ENCODE assay signal across 8 mouse cellular contexts in the genomic region with DNA sequence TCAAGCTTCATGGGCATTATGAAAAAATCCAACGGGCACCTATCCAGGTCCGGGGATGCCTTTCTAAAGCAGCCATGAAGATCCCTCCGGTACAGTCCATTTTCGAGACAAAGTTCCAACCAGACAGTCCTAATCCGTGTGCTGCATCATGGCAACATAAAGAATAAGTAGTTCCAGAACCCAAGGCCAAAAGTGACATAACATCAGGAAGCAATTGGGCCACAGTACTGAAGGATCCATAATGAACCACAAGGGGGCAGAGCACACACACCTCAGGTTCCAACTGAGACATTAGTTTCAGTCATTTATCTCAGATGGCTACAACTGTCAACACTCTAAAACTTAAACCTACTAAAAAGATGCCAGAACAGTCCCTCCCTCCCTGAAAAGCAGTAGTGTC. TPM values are rescaled to one million over a fixed set of nuclear protein-coding genes. Genes with fewer than 3 reads are reported as not detected.
DNase-seq lines count a peak whose midpoint lies in the region; ATAC-seq and TF ChIP-seq lines count a peak whose summit lies in the region.

No protein-coding gene starts in this region.

- peak; percentile 17; the same call in 1 of the 2 replicates for ATAC-seq in midbrain, embryonic 13.5 days
- no peak for ATAC-seq in midbrain, embryonic 16.5 days
- peak; percentile 88 for ATAC-seq in inflammation-experienced regulatory T-cells, adult 6 months
- peak; percentile 73 for ATAC-seq in lung, embryonic 14.5 days (ENCODE audit: insufficient read depth)
- ATAC-seq in stomach, postnatal 0 days (ENCODE audit: low FRiP score, low TSS enrichment), result peak; percentile 68; the same call in 1 of the 2 replicates

- TF ChIP-seq EP300 in stomach, postnatal 0 days (optimal IDR thresholded peaks at IDR 0.05), result no peak

- H3K27ac ChIP-seq in cerebellum, adult 2 months (ENCODE audit: insufficient read depth, low read length), result no peak overlapping the region
- no peak overlapping the region for H3K27ac ChIP-seq in midbrain, embryonic 13.5 days
- no peak overlapping the region for H3K27ac ChIP-seq in midbrain, embryonic 16.5 days (ENCODE audit: low read length)
- no peak overlapping the region for H3K27ac ChIP-seq in lung, embryonic 14.5 days (ENCODE audit: low read depth)
- no peak overlapping the region for H3K27ac ChIP-seq in stomach, postnatal 0 days (replicated peaks)

- no peak overlapping the region for H3K9ac ChIP-seq in midbrain, embryonic 13.5 days (replicated peaks)
- no peak overlapping the region for H3K9ac ChIP-seq in midbrain, embryonic 16.5 days (ENCODE audit: low read depth, low read length)
- H3K9ac ChIP-seq in lung, embryonic 14.5 days, result no peak overlapping the region
- H3K9ac ChIP-seq in stomach, postnatal 0 days (ENCODE audit: low read length), result no peak overlapping the region

- H3K4me2 ChIP-seq in midbrain, embryonic 13.5 days (replicated peaks), result no peak overlapping the region
- no peak overlapping the region for H3K4me2 ChIP-seq in midbrain, embryonic 16.5 days (ENCODE audit: low read length)
- no peak overlapping the region for H3K4me2 ChIP-seq in lung, embryonic 14.5 days
- H3K4me2 ChIP-seq in stomach, postnatal 0 days (replicated peaks; ENCODE audit: low read depth), result no peak overlapping the region

- peak; percentile 60; the same call in 1 of the 2 replicates for TF ChIP-seq CTCF in cerebellum, adult 2 months (IDR thresholded peaks at IDR 0.05; ENCODE audit: borderline replicate concordance, insufficient read depth, low read depth, low read length)
- TF ChIP-seq CTCF in lung, embryonic 14.5 days (IDR thresholded peaks at IDR 0.05; ENCODE audit: low read depth), result peak; percentile 92
- TF ChIP-seq CTCF in stomach, postnatal 0 days (IDR thresholded peaks at IDR 0.05; ENCODE audit: low read depth), result peak; percentile 94

- H3K36me3 ChIP-seq in midbrain, embryonic 13.5 days, result no peaks in the 10 kb centered on the region; the same call in none of the 2 replicates
- peaks cover 3% of the 10 kb centered on the region; the same call in 1 of the 2 replicates for H3K36me3 ChIP-seq in midbrain, embryonic 16.5 days (ENCODE audit: control insufficient read depth, insufficient read depth, low read length)
- peaks cover 17% of the 10 kb centered on the region for H3K36me3 ChIP-seq in lung, embryonic 14.5 days (ENCODE audit: insufficient read depth)
- no peaks in the 10 kb centered on the region; the same call in 1 of the 2 replicates for H3K36me3 ChIP-seq in stomach, postnatal 0 days (ENCODE audit: control insufficient read depth, insufficient read depth, low read length)

- H3K4me3 ChIP-seq in cerebellum, adult 2 months (replicated peaks; ENCODE audit: insufficient read depth, low read depth, low read length), result no peak overlapping the region
- no peak overlapping the region for H3K4me3 ChIP-seq in midbrain, embryonic 13.5 days (replicated peaks)
- H3K4me3 ChIP-seq in midbrain, embryonic 16.5 days (ENCODE audit: low read depth, low read length), result no peak overlapping the region
- H3K4me3 ChIP-seq in lung, embryonic 14.5 days (ENCODE audit: low read depth, low read length), result no peak overlapping the region
- H3K4me3 ChIP-seq in stomach, postnatal 0 days (ENCODE audit: low read depth, low read length), result no peak overlapping the region

- 68% methylated on average over 5 of the region's 5 CpGs for WGBS in cerebellum, adult 2 months
- 78% methylated on average over 5 of the region's 5 CpGs for WGBS in midbrain, embryonic 13.5 days
- 72% methylated on average over 5 of the region's 5 CpGs for WGBS in midbrain, embryonic 16.5 days
- WGBS in lung, embryonic 14.5 days, result 67% methylated on average over 5 of the region's 5 CpGs
- 57% methylated on average over 5 of the region's 5 CpGs for WGBS in stomach, postnatal 0 days

- peak in 1 of 2 experiments; percentile 35 for DNase-seq in cerebellum, adult 2 months
- no peak for DNase-seq in cerebellum, adult 9-11 months
- peak; percentile 51 for DNase-seq in cerebellum, adult 9-10 months
- DNase-seq in lung, embryonic 14.5 days, result peak; percentile 85
- peak; percentile 53 for DNase-seq in stomach, postnatal 0 days (ENCODE audit: low spot score)

- H3K27me3 ChIP-seq in cerebellum, adult 2 months (ENCODE audit: control insufficient read depth, insufficient read depth, low read length), result no peaks in the 10 kb centered on the region
- no peaks in the 10 kb centered on the region for H3K27me3 ChIP-seq in midbrain, embryonic 13.5 days
- no peaks in the 10 kb centered on the region for H3K27me3 ChIP-seq in midbrain, embryonic 16.5 days (ENCODE audit: control insufficient read depth, insufficient read depth, low read depth, low read length)
- no peaks in the 10 kb centered on the region for H3K27me3 ChIP-seq in lung, embryonic 14.5 days (ENCODE audit: insufficient read depth, low read length)
- no peaks in the 10 kb centered on the region for H3K27me3 ChIP-seq in stomach, postnatal 0 days (ENCODE audit: control insufficient read depth, insufficient read depth, low read length)

- peaks cover 1% of the 10 kb centered on the region; the same call in 1 of the 2 replicates for H3K4me1 ChIP-seq in cerebellum, adult 2 months (ENCODE audit: control insufficient read depth, insufficient read depth, low read length)
- no peaks in the 10 kb centered on the region for H3K4me1 ChIP-seq in midbrain, embryonic 13.5 days (replicated peaks)
- no peaks in the 10 kb centered on the region for H3K4me1 ChIP-seq in midbrain, embryonic 16.5 days (ENCODE audit: control insufficient read depth, insufficient read depth, low read length)
- H3K4me1 ChIP-seq in lung, embryonic 14.5 days (ENCODE audit: insufficient read depth), result no peaks in the 10 kb centered on the region
- H3K4me1 ChIP-seq in stomach, postnatal 0 days (replicated peaks; ENCODE audit: control insufficient read depth, insufficient read depth), result no peaks in the 10 kb centered on the region

- TF ChIP-seq POLR2A in cerebellum, adult 2 months (IDR thresholded peaks at IDR 0.05; ENCODE audit: borderline replicate concordance, insufficient read depth, low read length), result no peak

- no peaks in the 10 kb centered on the region for H3K9me3 ChIP-seq in midbrain, embryonic 13.5 days
- no peaks in the 10 kb centered on the region for H3K9me3 ChIP-seq in midbrain, embryonic 16.5 days (replicated peaks; ENCODE audit: control insufficient read depth, low read length, poor library complexity, severe bottlenecking)
- H3K9me3 ChIP-seq in lung, embryonic 14.5 days (ENCODE audit: low read depth, low read length), result no peaks in the 10 kb centered on the region
- H3K9me3 ChIP-seq in stomach, postnatal 0 days (ENCODE audit: control insufficient read depth, low read length), result no peaks in the 10 kb centered on the region

RNA-seq across cellular contexts. Expression of a gene that starts 28.2 kb away (rescaled TPM):
- 81.3 and 88.4 TPM in 2 replicates for polyA plus RNA-seq in cerebellum, adult 2 months (2012; rRNA removed)
- 24.8 and 25.7 TPM in 2 replicates for polyA plus RNA-seq in midbrain, embryonic 13.5 days (2015; fragmentation: Nextera tagmentation; extraction: Ambion mirVana)
- polyA plus RNA-seq in midbrain, embryonic 16.5 days (2015; fragmentation: Nextera tagmentation; extraction: Ambion mirVana), result 35.1 and 39.7 TPM in 2 replicates
- polyA plus RNA-seq in inflammation-experienced regulatory T-cells, adult 6 months (2017; shearing (Covaris generic)), result 10 to 100 TPM; 13.0 to 20.0 (median 13.1) TPM
- 37.1 and 39.1 TPM in 2 replicates for polyA plus RNA-seq in lung, embryonic 14.5 days (2014; fragmentation: Nextera tagmentation; extraction: Ambion mirVana)
- polyA plus RNA-seq in stomach, postnatal 0 days (2015; fragmentation: Nextera tagmentation; extraction: Ambion mirVana), result 24.0 and 25.1 TPM in 2 replicates

RNA-seq across cellular contexts. Expression of a gene that starts 47.0 kb away (rescaled TPM):
- polyA plus RNA-seq in cerebellum, adult 2 months (2012; rRNA removed), result 0.34 and 0.43 TPM in 2 replicates
- polyA plus RNA-seq in midbrain, embryonic 13.5 days (2015; fragmentation: Nextera tagmentation; extraction: Ambion mirVana), result 4.2 and 5.3 TPM in 2 replicates
- 4.0 and 5.0 TPM in 2 replicates for polyA plus RNA-seq in midbrain, embryonic 16.5 days (2015; fragmentation: Nextera tagmentation; extraction: Ambion mirVana)
- polyA plus RNA-seq in inflammation-experienced regulatory T-cells, adult 6 months (2017; shearing (Covaris generic)), result not detected
- polyA plus RNA-seq in lung, embryonic 14.5 days (2014; fragmentation: Nextera tagmentation; extraction: Ambion mirVana), result 33.8 and 37.6 TPM in 2 replicates
- polyA plus RNA-seq in stomach, postnatal 0 days (2015; fragmentation: Nextera tagmentation; extraction: Ambion mirVana), result 9.2 and 11.5 TPM in 2 replicates

RNA-seq across cellular contexts. Expression of a gene that starts 48.0 kb away (rescaled TPM):
- polyA plus RNA-seq in cerebellum, adult 2 months (2012; rRNA removed), result 19.0 and 21.1 TPM in 2 replicates
- 2.9 and 3.7 TPM in 2 replicates for polyA plus RNA-seq in midbrain, embryonic 13.5 days (2015; fragmentation: Nextera tagmentation; extraction: Ambion mirVana)
- polyA plus RNA-seq in midbrain, embryonic 16.5 days (2015; fragmentation: Nextera tagmentation; extraction: Ambion mirVana), result 10.3 and 13.9 TPM in 2 replicates
- 1 to 10 TPM; 1.5 to 6.0 (median 5.0) TPM for polyA plus RNA-seq in inflammation-experienced regulatory T-cells, adult 6 months (2017; shearing (Covaris generic))
- 1.4 and 2.6 TPM in 2 replicates for polyA plus RNA-seq in lung, embryonic 14.5 days (2014; fragmentation: Nextera tagmentation; extraction: Ambion mirVana)
- polyA plus RNA-seq in stomach, postnatal 0 days (2015; fragmentation: Nextera tagmentation; extraction: Ambion mirVana), result 4.7 and 5.2 TPM in 2 replicates
